Mouse (Mus musculus) liver, embryonic 14.5 days (tissue): Measurements from ENCODE around the gene Rftn2.

ENCODE experiments used
- CTCF ChIP-seq: IDR thresholded peaks from 2 replicates; pipeline ENCODE4 v1.5.1; 2016; ENCODE audit warnings: antibody characterized with exemption, low read depth, control low read depth
- EP300 ChIP-seq: IDR thresholded peaks from 2 replicates; pipeline ENCODE4 v1.6.1; 2016; ENCODE audit warnings: antibody characterized with exemption, low read depth

GRCm38 (mm10) chr1:55239237-55239636 lies 12.7 kb upstream of the Rftn2 start:
- peak; percentile 78 for TF ChIP-seq CTCF
- no peak for TF ChIP-seq EP300
